Mouse (Mus musculus): ENCODE results near the gene Olfr10. TPM values are rescaled to one million over a fixed set of nuclear protein-coding genes. Genes with fewer than 3 reads are reported as not detected.

Olfr10 gene
- total RNA-seq, 2 experiments from 2014 or later, result not detected

- DNase-seq, result no peak
Observed at GRCm38 (mm10) chr11:49326726-49327125, 22.2 kb downstream of the Olfr10 start.

GRCm38 (mm10) chr11:49329686-49330085 lies 25.1 kb downstream of the Olfr10 start:
- DNase-seq, result no peak

- DNase-seq, result no peak
Observed at GRCm38 (mm10) chr11:49334888-49335287, 30.3 kb downstream of the Olfr10 start, which contains the start of gene Olfr1390. Olfr1390 (plus strand) TSS chr11:49335188.

GRCm38 (mm10) chr11:49337150-49337832 lies 32.8 kb downstream of the Olfr10 start:
- DNase-seq, result no peak

Other genes with a start within 250 kb of the Olfr10 start
- not detected for gene Tgtp2, start 240.5 kb upstream of the Olfr10 start, total RNA-seq (2021)
- 1 to 10 TPM in 1 of 2 experiments, under 1 TPM in 1; 0.77 to 1.9 TPM for gene Ifi47, start 228.2 kb upstream of the Olfr10 start, total RNA-seq (2021)
- gene Olfr1396, start 189.9 kb upstream of the Olfr10 start, total RNA-seq (2021), result not detected
- gene Olfr1395, start 162.5 kb upstream of the Olfr10 start, total RNA-seq (2021), result not detected
- not detected for gene Olfr1394, start 150.4 kb upstream of the Olfr10 start, total RNA-seq (2021)
- gene Btnl9, start 117.6 kb upstream of the Olfr10 start, total RNA-seq (2021), result 1 to 10 TPM; 5.9 to 7.7 TPM
- gene Zfp62, start 101.4 kb upstream of the Olfr10 start, total RNA-seq (2021), result 10 to 100 TPM; 20.8 to 27.5 TPM
- 10 to 100 TPM; 42.7 to 60.3 TPM for gene Mgat1, start 60.5 kb upstream of the Olfr10 start, total RNA-seq (2021)
- under 1 TPM; 0.18 to 0.33 TPM for gene Olfr1393, start 26.4 kb upstream of the Olfr10 start, total RNA-seq (2021)
- not detected for gene Olfr1392, start 19.5 kb upstream of the Olfr10 start, total RNA-seq (2021)
- not detected for gene Olfr1391, start 18.0 kb downstream of the Olfr10 start, total RNA-seq (2021)
- not detected for gene Olfr1390, start 30.4 kb downstream of the Olfr10 start, total RNA-seq (2021)
- gene Olfr1389, start 118.3 kb downstream of the Olfr10 start, total RNA-seq (2021), result not detected
- gene Olfr1388, start 131.9 kb downstream of the Olfr10 start, total RNA-seq (2021), result under 1 TPM; 0.11 to 0.12 TPM
- gene Olfr1387, start 150.6 kb downstream of the Olfr10 start, total RNA-seq (2021), result not detected
- not detected for gene Olfr1386, start 160.3 kb downstream of the Olfr10 start, total RNA-seq (2021)
- gene Olfr1385, start 184.3 kb downstream of the Olfr10 start, total RNA-seq (2021), result not detected
- not detected for gene Olfr1384, start 202.0 kb downstream of the Olfr10 start, total RNA-seq (2021)
- not detected for gene Olfr1383, start 214.9 kb downstream of the Olfr10 start, total RNA-seq (2021)
- not detected for gene Olfr1382, start 223.5 kb downstream of the Olfr10 start, total RNA-seq (2021)
- not detected for gene Olfr1381, start 238.7 kb downstream of the Olfr10 start, total RNA-seq (2021)